ENCODE assay signal across 27 mouse cellular contexts in the genomic region with DNA sequence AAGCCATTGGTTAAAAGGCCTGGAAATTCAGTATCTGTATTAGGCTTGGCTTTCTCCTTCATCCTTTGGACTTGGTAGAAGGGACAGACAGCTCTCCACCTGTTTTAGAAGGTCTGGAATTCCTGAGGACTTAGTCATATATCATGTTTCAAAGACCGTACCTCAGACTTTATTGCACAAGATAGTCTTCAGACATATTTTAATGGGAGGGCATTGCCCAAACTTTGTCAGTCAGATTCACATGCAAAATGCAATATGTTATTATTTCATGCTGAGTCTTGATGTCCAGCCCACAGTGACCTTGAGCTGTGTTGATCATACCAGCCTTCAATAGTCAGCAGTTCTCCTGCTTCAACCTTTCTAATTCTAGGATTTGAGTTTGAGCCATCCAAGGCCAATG.
DNase-seq lines count a peak whose midpoint lies in the region; ATAC-seq and TF ChIP-seq lines count a peak whose summit lies in the region.
"Had no signal": no experiment of that assay in that cellular context is flagged by ENCODE, and none has a peak within 500 bp of the region (broad histone marks: within the 10 kb centered on the region; RNA-seq: fewer than 3 reads in every experiment).

No protein-coding gene starts in this region.

- no peak overlapping the region for H3K4me2 ChIP-seq in liver, embryonic 11.5 days
- H3K4me2 ChIP-seq: embryonic facial prominence, embryonic 13.5 days; heart, embryonic 11.5 days; hindbrain, embryonic 13.5 days; lung, embryonic 15.5 days; midbrain, embryonic 13.5 days had no signal

- H3K79me2 ChIP-seq in liver, adult 2 months (ENCODE audit: control insufficient read depth, insufficient read depth, low read length): no peaks in the 10 kb centered on the region; the same call in 1 of the 2 replicates

- TF ChIP-seq POLR2A in liver, adult 2 months (IDR thresholded peaks at IDR 0.05; ENCODE audit: extremely low read depth, insufficient read depth, low read length): no peak

- no peaks in the 10 kb centered on the region for H3K9me3 ChIP-seq in liver, embryonic 11.5 days (ENCODE audit: control insufficient read depth, low read length)
- H3K9me3 ChIP-seq: embryonic facial prominence, embryonic 13.5 days; hindbrain, embryonic 13.5 days; lung, embryonic 15.5 days; megakaryocyte, embryonic 14.5 days; midbrain, embryonic 13.5 days had no signal

- no peaks in the 10 kb centered on the region for H3K36me3 ChIP-seq in liver, adult 2 months (ENCODE audit: control insufficient read depth, insufficient read depth, low read length)
- H3K36me3 ChIP-seq in liver, embryonic 11.5 days (ENCODE audit: control insufficient read depth, insufficient read depth, low read length): no peaks in the 10 kb centered on the region
- H3K36me3 ChIP-seq: embryonic facial prominence, embryonic 13.5 days; hindbrain, embryonic 13.5 days; lung, embryonic 15.5 days; midbrain, embryonic 13.5 days had no signal

- no peak for TF ChIP-seq CTCF in liver, adult 2 months (IDR thresholded peaks at IDR 0.05; ENCODE audit: low read depth, low read length)

- intact Hi-C loops in gastrocnemius, postnatal 14 days (cut with DNase I; ENCODE audit: low total_unique reads): no loop called here

- peak overlapping the region; percentile 44; the same call in 1 of the 2 replicates for H3K27ac ChIP-seq in liver, adult 2 months (replicated peaks; ENCODE audit: insufficient read depth, low read depth, low read length)
- H3K27ac ChIP-seq in liver, embryonic 11.5 days (ENCODE audit: low read depth, low read length): no peak overlapping the region
- H3K27ac ChIP-seq: embryonic facial prominence, embryonic 13.5 days; hindbrain, embryonic 13.5 days; lung, embryonic 15.5 days; midbrain, embryonic 13.5 days had no signal

- H3K27me3 ChIP-seq in liver, adult 2 months (ENCODE audit: control insufficient read depth, insufficient read depth, low read length): no peaks in the 10 kb centered on the region
- H3K27me3 ChIP-seq in liver, embryonic 11.5 days (replicated peaks; ENCODE audit: control insufficient read depth, insufficient read depth, low read length): no peaks in the 10 kb centered on the region
- H3K27me3 ChIP-seq: embryonic facial prominence, embryonic 13.5 days; hindbrain, embryonic 13.5 days; lung, embryonic 15.5 days; megakaryocyte, embryonic 14.5 days; midbrain, embryonic 13.5 days had no signal

- DNase-seq in adrenal gland, adult 2 months: peak; percentile 5
- DNase-seq in adrenal gland, postnatal 25 days: no peak
- DNase-seq in liver, adult 2 months (ENCODE audit: extremely low read depth, low read depth, low spot score): no peak
- no peak for DNase-seq in liver, embryonic 11.5 days (ENCODE audit: low spot score)
- peak; percentile 5 for DNase-seq in R1 (ENCODE audit: low read depth, low spot score)
- DNase-seq in gastrocnemius, postnatal 10 days: no peak
- no peak for DNase-seq in gastrocnemius, postnatal 14 days
- no peak for DNase-seq in adrenal gland, adult 18-20 months (ENCODE audit: low spot score in 2 of 2)
- DNase-seq: adrenal gland, adult 8-10 months; cerebellum, adult 11-12 months; cerebellum, adult 9-11 months; embryo, embryonic 11 days; heart, adult 11 months; heart, postnatal 36 days; kidney, postnatal 10 days; layer of hippocampus, adult 9-11 months; liver; thymus, postnatal 4 days had no signal

- WGBS in liver, adult 2 months: 84% methylated on average over 1 of the region's 1 CpGs
- WGBS in liver, embryonic 11.5 days: 83% methylated on average over 1 of the region's 1 CpGs

- peaks cover 16% of the 10 kb centered on the region for H3K4me1 ChIP-seq in liver, adult 2 months (ENCODE audit: control insufficient read depth, insufficient read depth, low read length)
- H3K4me1 ChIP-seq in liver, embryonic 11.5 days (replicated peaks; ENCODE audit: control insufficient read depth, insufficient read depth, low read length): no peaks in the 10 kb centered on the region
- H3K4me1 ChIP-seq: embryonic facial prominence, embryonic 13.5 days had no signal

- H3K9ac ChIP-seq in liver, adult 2 months (ENCODE audit: low read depth, low read length): no peak overlapping the region
- H3K9ac ChIP-seq in liver, embryonic 11.5 days (ENCODE audit: low read depth, low read length): no peak overlapping the region
- H3K9ac ChIP-seq: embryonic facial prominence, embryonic 13.5 days; hindbrain, embryonic 13.5 days; lung, embryonic 15.5 days; midbrain, embryonic 13.5 days had no signal

- ATAC-seq in liver, embryonic 11.5 days (replicated peaks; ENCODE audit: low FRiP score): no peak
- ATAC-seq: forebrain, embryonic 16.5 days; intestine, postnatal 0 days had no signal

- no peak overlapping the region for H3K4me3 ChIP-seq in liver, adult 2 months (ENCODE audit: insufficient read depth, low read depth, low read length)
- H3K4me3 ChIP-seq in liver, embryonic 11.5 days (ENCODE audit: low read depth, low read length): no peak overlapping the region
- H3K4me3 ChIP-seq: embryonic facial prominence, embryonic 13.5 days; erythroblast, embryonic 14.5 days; hindbrain, embryonic 13.5 days; lung, embryonic 15.5 days; megakaryocyte, embryonic 14.5 days; midbrain, embryonic 13.5 days had no signal

Comparison
In these comparisons a context has a peak if more than half of its experiments do, and no peak if none do; other contexts are left out.
1. DNase-seq: peak in adrenal gland, adult 2 months (single experiment) and R1 (single experiment); none in adrenal gland, postnatal 25 days (single experiment), liver, adult 2 months (single experiment), liver, embryonic 11.5 days (single experiment), gastrocnemius, postnatal 10 days (single experiment), gastrocnemius, postnatal 14 days (single experiment) and adrenal gland, adult 18-20 months (0 of 2).